ENCODE assay signal across 20 mouse cellular contexts in genomic region chr11:32057861-32058260, GRCm38 (mm10). TPM values are rescaled to one million over a fixed set of nuclear protein-coding genes. Genes with fewer than 3 reads are reported as not detected.
DNase-seq lines count a peak whose midpoint lies in the region; ATAC-seq and TF ChIP-seq lines count a peak whose summit lies in the region.
"Had no signal": no experiment of that assay in that cellular context is flagged by ENCODE, and none has a peak within 500 bp of the region (broad histone marks: within the 10 kb centered on the region; RNA-seq: fewer than 3 reads in every experiment).

No protein-coding gene starts in this region.

- 40% methylated on average over 13 of the region's 13 CpGs for WGBS in hindbrain, embryonic 14.5 days
- 23% methylated on average over 13 of the region's 13 CpGs for WGBS in midbrain, embryonic 14.5 days
- 90% methylated on average over 13 of the region's 13 CpGs for WGBS in kidney, embryonic 14.5 days

- H3K27ac ChIP-seq in layer of hippocampus, adult 2 months: peak overlapping the region; percentile 62; the same call in 1 of the 2 replicates
- H3K27ac ChIP-seq in hindbrain, embryonic 14.5 days: peak overlapping the region; percentile 56
- peak overlapping the region; percentile 63 for H3K27ac ChIP-seq in midbrain, embryonic 14.5 days (replicated peaks; ENCODE audit: low read depth, low read length)
- no peak overlapping the region for H3K27ac ChIP-seq in kidney, embryonic 14.5 days (ENCODE audit: low read depth, low read length)
- H3K27ac ChIP-seq: limb, embryonic 10.5 days; liver, embryonic 13.5 days had no signal

- peaks cover 18% of the 10 kb centered on the region for H3K4me1 ChIP-seq in hindbrain, embryonic 14.5 days (replicated peaks; ENCODE audit: control insufficient read depth, insufficient read depth, low read length)
- H3K4me1 ChIP-seq in midbrain, embryonic 14.5 days (ENCODE audit: control insufficient read depth, insufficient read depth, low read length): peaks cover 20% of the 10 kb centered on the region
- no peaks in the 10 kb centered on the region for H3K4me1 ChIP-seq in kidney, embryonic 14.5 days (ENCODE audit: control insufficient read depth, insufficient read depth, low read length)
- H3K4me1 ChIP-seq: liver, embryonic 13.5 days had no signal

- H3K4me2 ChIP-seq in hindbrain, embryonic 14.5 days (replicated peaks): no peak overlapping the region
- H3K4me2 ChIP-seq in midbrain, embryonic 14.5 days (ENCODE audit: low read length): no peak overlapping the region
- H3K4me2 ChIP-seq in kidney, embryonic 14.5 days (replicated peaks; ENCODE audit: low read depth, low read length): no peak overlapping the region
- H3K4me2 ChIP-seq: heart, embryonic 11.5 days; liver, embryonic 13.5 days had no signal

- TF ChIP-seq CTCF in layer of hippocampus, adult 2 months (conservative IDR thresholded peaks at IDR 0.05): no peak

- H3K4me3 ChIP-seq in layer of hippocampus, adult 2 months: no peak overlapping the region
- no peak overlapping the region for H3K4me3 ChIP-seq in hindbrain, embryonic 14.5 days (replicated peaks; ENCODE audit: low read length)
- H3K4me3 ChIP-seq in midbrain, embryonic 14.5 days (replicated peaks; ENCODE audit: low read depth, low read length): no peak overlapping the region
- no peak overlapping the region for H3K4me3 ChIP-seq in kidney, embryonic 14.5 days (ENCODE audit: low read length)
- H3K4me3 ChIP-seq: limb, embryonic 10.5 days; liver, embryonic 13.5 days had no signal

- 0 out of 2 replicates have a peak overlapping the region, but pooled peaks have one; percentile 13 for H3K9ac ChIP-seq in hindbrain, embryonic 14.5 days
- H3K9ac ChIP-seq in midbrain, embryonic 14.5 days (replicated peaks; ENCODE audit: low read length): no peak overlapping the region; the same call in 1 of the 2 replicates
- H3K9ac ChIP-seq in kidney, embryonic 14.5 days (ENCODE audit: low read depth, low read length): no peak overlapping the region
- H3K9ac ChIP-seq: liver, embryonic 13.5 days had no signal

- DNase-seq in layer of hippocampus, adult 2 months (ENCODE audit: low spot score in 2 of 2): no peak
- no peak for DNase-seq in layer of hippocampus, adult 18-20 months (ENCODE audit: low spot score in 2 of 2)
- no peak for DNase-seq in hindbrain, embryonic 14.5 days (ENCODE audit: low spot score)
- DNase-seq in midbrain, embryonic 14.5 days: peak; percentile 47
- DNase-seq in urinary bladder, postnatal 4 days (ENCODE audit: low spot score in 2 of 2): no peak
- DNase-seq in heart, postnatal 25 days (ENCODE audit: low spot score): no peak
- DNase-seq: adrenal gland, postnatal 25 days; cerebellum, postnatal 14 days; gastrocnemius, postnatal 36 days; heart, postnatal 36 days; kidney, postnatal 25 days; liver, embryonic 13.5 days; lung, postnatal 10 days had no signal

- no peaks in the 10 kb centered on the region for H3K27me3 ChIP-seq in hindbrain, embryonic 14.5 days (ENCODE audit: control insufficient read depth, insufficient read depth, low read length)
- H3K27me3 ChIP-seq in midbrain, embryonic 14.5 days (ENCODE audit: control insufficient read depth, insufficient read depth, low read length): no peaks in the 10 kb centered on the region
- H3K27me3 ChIP-seq in kidney, embryonic 14.5 days (ENCODE audit: control insufficient read depth, insufficient read depth, low read length): no peaks in the 10 kb centered on the region
- H3K27me3 ChIP-seq: CH12.LX; liver, embryonic 13.5 days had no signal

- no peak for ATAC-seq in hindbrain, embryonic 14.5 days (ENCODE audit: low FRiP score)
- no peak for ATAC-seq in midbrain, embryonic 14.5 days (ENCODE audit: low FRiP score, low TSS enrichment)
- no peak for ATAC-seq in kidney, embryonic 14.5 days (ENCODE audit: low FRiP score, low TSS enrichment)
- ATAC-seq in megakaryocyte progenitor cell, adult 5-6 weeks (replicated peaks; ENCODE audit: poor library complexity): no peak
- ATAC-seq: activated CD4-positive, CD25-positive, alpha-beta regulatory T cell, adult 4 months; intestine, postnatal 0 days had no signal

- H3K36me3 ChIP-seq in hindbrain, embryonic 14.5 days (replicated peaks; ENCODE audit: control insufficient read depth, insufficient read depth): peaks cover 63% of the 10 kb centered on the region
- H3K36me3 ChIP-seq in midbrain, embryonic 14.5 days (ENCODE audit: control insufficient read depth, insufficient read depth, low read length): peaks cover 66% of the 10 kb centered on the region
- no peaks in the 10 kb centered on the region for H3K36me3 ChIP-seq in kidney, embryonic 14.5 days (ENCODE audit: control insufficient read depth, insufficient read depth, low read length)
- H3K36me3 ChIP-seq: limb, embryonic 10.5 days; liver, embryonic 13.5 days had no signal

- intact Hi-C loops in heart, postnatal 25 days (cut with DNase I): no loop called here

- no peaks in the 10 kb centered on the region for H3K9me3 ChIP-seq in hindbrain, embryonic 14.5 days (ENCODE audit: control insufficient read depth, low read length)
- no peaks in the 10 kb centered on the region for H3K9me3 ChIP-seq in midbrain, embryonic 14.5 days (ENCODE audit: control insufficient read depth, low read length)
- H3K9me3 ChIP-seq in kidney, embryonic 14.5 days (ENCODE audit: control insufficient read depth, low read length): no peaks in the 10 kb centered on the region
- H3K9me3 ChIP-seq: limb, embryonic 10.5 days; liver, embryonic 13.5 days had no signal

RNA-seq across cellular contexts. Expression of gene Nsg2, which starts 57.6 kb away (rescaled TPM):
- total RNA-seq in layer of hippocampus, adult 2 months (2021): 100 to 1,000 TPM; 662 to 700 TPM
- total RNA-seq in layer of hippocampus, adult 18-20 months (2021): 100 to 1,000 TPM; 720 to 722 TPM
- polyA plus RNA-seq in hindbrain, embryonic 14.5 days (2014; fragmentation: Nextera tagmentation; extraction: Ambion mirVana): 157 and 172 TPM in 2 replicates
- 209 and 548 TPM in 2 replicates for polyA plus RNA-seq in midbrain, embryonic 14.5 days (2014; fragmentation: Nextera tagmentation; extraction: Ambion mirVana)
- 0.87 and 1.6 TPM in 2 replicates for polyA plus RNA-seq in kidney, embryonic 14.5 days (2014; fragmentation: Nextera tagmentation; extraction: Ambion mirVana)
- 0.10 TPM in 1 of 2 replicates, not detected in the other for total RNA-seq in megakaryocyte progenitor cell, adult 5-6 weeks (2015)
- total RNA-seq in megakaryocyte progenitor cell, adult 5-6 weeks (2017): 0.08 and 0.27 TPM in 2 replicates
- total RNA-seq in heart, postnatal 25 days (2021): 1 to 10 TPM; 1.0 TPM

Comparison
In these comparisons a context has a peak if more than half of its experiments do, and no peak if none do; other contexts are left out.
1. RNA of gene Nsg2, which starts 57.6 kb away (total RNA-seq): 720 to 722 TPM in layer of hippocampus, adult 18-20 months and 662 to 700 TPM in layer of hippocampus, adult 2 months; 1.0 TPM in heart, postnatal 25 days and 0.08 to 0.27 TPM in megakaryocyte progenitor cell, adult 5-6 weeks; every median in the first group is over 100 times any median in the second.